Mouse (Mus musculus): ENCODE results near the gene Qars.

The Qars gene

DNA sequence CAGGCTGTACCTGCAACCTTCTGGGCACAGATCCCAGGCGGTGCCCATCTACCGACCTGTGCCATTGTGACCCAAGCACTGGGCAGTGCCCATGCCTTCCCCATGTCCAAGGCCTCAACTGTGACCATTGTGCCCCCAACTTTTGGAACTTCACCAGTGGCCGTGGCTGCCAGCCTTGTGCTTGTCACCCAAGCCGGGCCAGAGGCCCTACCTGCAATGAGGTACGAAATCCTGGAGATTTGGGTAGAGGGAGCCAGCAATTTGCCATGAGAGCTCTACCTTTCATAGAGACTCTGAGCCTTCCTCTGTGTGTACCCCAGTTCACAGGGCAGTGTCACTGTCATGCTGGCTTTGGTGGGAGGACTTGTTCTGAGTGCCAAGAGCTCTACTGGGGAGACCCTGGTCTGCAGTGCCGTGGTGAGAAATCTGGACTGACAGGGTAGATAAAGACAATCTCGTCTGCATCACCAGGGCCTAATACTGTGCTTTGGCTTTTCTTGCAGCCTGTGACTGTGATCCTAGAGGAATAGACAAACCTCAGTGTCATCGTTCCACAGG, 20.5 kb upstream of the Qars start:
- no peak for DNase-seq (ENCODE audit: low spot score)

DNA sequence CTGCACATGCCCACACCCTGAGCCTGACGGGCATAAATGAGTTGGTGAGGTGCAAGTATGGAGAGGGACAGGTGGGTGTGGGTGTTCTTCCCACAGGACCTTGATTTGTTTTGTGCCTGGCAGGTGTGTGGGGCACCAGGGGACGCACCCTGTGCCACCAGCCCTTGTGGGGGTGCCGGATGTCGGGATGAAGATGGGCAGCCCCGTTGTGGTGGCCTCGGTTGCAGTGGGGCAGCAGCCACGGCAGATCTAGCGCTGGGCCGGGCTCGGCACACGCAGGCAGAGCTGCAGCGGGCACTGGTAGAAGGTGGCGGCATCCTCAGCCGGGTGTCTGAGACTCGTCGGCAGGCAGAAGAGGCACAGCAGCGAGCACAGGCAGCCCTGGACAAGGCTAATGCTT, 19.1 kb upstream of the Qars start:
- no peak for DNase-seq (ENCODE audit: low spot score)

DNA sequence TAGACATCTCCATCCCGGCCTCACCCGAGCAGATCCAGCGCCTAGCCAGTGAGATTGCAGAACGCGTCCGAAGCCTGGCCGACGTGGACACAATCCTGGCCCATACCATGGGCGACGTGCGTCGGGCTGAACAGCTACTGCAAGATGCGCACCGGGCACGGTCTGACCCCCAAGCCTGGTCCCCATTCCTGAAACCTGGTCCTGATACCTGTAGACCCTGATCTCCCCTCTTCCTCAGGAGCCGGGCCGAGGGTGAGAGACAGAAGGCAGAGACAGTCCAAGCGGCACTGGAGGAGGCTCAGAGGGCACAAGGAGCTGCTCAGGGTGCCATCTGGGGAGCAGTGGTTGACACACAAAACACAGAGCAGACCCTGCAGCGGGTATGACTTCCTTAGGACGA, 18.3 kb upstream of the Qars start:
- DNase-seq (ENCODE audit: low spot score) = no peak

DNA sequence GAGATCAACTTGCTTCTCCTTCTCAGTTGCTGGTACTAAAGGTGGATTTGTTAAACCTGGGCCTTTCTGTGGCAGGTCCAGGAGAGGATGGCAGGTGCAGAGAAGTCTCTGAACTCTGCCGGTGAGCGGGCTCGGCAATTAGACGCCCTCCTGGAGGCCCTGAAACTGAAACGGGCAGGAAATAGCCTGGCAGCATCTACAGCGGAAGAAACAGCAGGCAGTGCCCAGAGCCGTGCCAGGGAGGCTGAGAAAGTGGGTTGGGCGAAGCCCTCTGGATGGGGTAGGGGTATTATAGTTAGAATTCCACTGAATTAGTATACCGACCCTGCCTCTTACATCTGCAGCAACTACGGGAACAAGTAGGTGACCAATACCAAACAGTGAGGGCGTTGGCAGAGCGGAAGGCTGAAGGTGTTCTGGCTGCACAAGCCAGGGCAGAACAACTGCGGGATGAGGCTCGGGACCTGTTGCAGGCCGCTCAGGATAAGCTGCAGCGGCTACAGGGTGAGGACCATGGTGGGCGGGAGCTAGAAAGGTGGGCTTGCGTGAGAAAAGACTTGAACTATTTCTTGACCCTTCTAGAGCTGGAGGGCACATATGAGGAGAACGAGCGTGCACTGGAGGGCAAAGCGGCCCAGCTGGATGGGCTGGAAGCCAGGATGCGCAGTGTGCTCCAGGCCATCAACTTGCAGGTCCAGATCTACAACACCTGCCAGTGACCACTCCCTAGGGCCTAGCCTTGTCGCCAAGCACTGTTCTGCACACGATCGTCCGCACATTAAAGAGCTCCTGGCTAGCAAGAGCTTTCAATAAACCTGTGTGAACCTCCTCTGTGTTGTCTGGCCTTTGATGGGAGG, 17.6 kb upstream of the Qars start:
- DNase-seq (ENCODE audit: low spot score) = no peak

- DNase-seq (ENCODE audit: low spot score) = peak; percentile 97
These were observed 16.8 kb upstream of the Qars start, which contains the start of gene Usp19 for GRCm38 (mm10) chr9:108490559-108491285. Usp19 (plus strand) TSS chr9:108490602.

GRCm38 (mm10) chr9:108491286-108491580, 16.3 kb upstream of the Qars start:
- DNase-seq (ENCODE audit: low spot score) = no peak

DNA sequence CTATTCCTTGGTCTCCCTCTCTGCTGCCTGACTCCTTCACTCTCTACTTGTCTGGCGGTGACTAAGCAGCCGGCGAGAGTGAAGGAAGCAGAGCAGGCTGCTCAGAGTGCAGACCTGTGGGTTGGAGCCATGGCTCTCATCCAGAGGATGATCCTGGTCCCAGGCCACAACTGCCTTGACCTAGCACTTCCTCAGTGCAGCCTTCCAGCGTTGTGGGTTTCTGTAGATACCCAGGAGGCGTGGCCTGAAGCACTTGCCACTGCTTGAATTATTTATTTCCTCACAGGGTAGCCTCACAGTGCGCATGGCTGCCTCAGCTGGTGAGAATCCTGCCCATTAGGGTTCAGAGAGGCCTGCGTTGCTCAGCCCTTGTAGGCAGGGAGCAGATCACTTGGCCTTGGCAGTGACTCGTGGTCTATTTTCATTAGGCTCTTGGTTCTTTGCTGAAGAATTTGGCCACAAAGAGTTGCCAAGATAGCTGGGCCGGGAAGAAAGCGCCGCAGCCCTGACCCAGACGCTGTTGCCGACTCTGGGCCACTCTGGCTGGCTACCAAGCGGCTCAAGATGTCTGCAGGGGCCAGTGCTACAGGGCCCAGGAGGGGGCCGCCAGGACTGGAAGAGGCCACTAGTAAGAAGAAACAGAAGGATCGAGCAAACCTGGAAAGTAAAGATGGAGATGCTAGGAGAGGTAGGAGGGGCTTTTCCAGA, 15.3 kb upstream of the Qars start:
- DNase-seq (ENCODE audit: low spot score) = peak; percentile 26

- DNase-seq (ENCODE audit: low spot score) = no peak
These were observed 14.3 kb upstream of the Qars start for GRCm38 (mm10) chr9:108493246-108493645.

DNA sequence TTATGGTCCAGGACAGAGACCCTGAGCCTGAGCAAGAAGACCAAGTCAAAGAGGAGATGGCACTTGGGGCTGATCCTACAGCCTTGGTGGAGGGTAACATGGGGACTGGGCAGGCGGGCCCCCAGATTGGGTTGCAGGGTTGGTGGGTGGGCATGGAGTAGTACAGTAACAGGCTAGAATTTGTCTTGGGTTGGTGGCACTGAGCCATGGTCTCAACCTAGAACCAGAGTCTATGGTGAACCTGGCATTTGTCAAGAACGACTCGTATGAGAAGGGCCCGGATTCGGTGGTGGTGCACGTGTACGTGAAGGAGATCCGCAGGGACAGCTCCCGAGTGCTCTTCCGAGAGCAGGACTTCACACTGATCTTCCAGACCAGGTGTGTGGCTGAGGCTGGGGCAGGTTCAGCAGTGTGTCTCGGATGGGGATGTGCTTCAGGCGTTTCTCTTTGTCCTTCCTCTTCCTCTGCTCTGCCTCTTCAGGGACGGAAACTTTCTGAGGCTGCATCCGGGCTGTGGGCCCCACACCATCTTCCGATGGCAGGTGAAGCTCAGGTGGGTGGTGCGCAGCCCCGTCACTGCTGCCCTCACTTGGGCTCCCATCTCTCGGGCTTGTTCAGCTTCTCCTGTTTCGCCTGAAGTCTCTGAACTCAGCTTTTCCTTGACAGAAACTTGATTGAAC, 13.2 kb upstream of the Qars start:
- DNase-seq (ENCODE audit: low spot score) = no peak

DNA sequence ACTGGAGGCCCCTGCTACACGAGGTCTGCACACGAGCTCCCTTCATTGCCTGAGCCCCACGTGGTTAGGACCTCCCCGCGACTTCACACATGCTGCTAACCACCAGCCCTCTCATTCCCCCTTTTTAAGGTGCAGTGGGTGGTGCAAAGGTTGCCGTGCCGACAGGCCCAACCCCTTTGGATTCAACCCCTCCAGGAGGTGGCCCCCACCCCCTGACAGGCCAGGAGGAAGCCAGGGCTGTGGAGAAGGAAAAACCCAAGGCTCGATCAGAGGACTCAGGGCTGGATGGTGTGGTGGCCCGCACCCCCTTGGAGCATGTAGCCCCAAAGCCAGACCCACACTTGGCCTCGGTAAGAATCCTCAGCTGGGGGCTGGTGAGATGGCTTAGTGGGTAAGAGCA, 12.6 kb upstream of the Qars start:
- DNase-seq (ENCODE audit: low spot score) = no peak

- no peak for DNase-seq (ENCODE audit: low spot score)
These were observed 8.3 kb upstream of the Qars start for GRCm38 (mm10) chr9:108499231-108499630.

DNA sequence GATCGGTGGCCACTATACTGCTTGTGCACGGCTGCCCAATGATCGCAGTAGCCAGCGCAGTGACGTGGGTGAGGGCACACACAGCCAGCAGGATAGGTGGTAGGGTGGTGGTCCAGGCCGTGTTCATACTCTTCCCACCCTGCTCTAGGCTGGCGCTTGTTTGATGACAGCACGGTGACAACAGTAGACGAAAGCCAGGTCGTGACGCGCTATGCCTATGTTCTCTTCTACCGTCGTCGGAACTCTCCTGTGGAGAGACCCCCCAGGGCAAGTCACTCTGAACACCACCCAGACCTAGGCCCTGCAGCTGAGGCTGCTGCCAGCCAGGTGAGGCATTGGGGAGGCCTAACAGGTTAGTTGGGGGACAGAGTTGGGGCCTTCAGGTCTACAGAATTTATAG, 7.6 kb upstream of the Qars start:
- DNase-seq (ENCODE audit: low spot score) = no peak

DNA sequence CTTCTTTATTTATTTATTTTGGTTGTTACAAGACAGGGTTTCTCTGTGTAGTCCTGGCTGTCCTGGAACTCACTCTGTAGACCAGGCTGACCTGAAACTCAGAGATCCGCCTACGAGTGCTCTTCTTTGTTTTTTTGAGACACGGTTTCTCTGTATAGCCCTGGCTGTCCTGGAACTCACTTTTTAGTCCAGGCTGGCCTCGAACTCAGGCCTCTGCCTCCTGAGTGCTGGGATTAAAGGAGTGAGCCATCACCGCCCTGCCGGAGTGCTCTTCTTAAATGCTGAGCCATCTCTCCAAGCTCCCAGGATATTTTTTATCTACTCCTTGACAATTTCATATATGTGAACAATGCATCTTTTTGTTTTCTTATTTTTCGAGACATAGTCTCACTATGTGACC, 605 bp upstream of the Qars start:
- no peak for DNase-seq (ENCODE audit: low spot score)

DNA sequence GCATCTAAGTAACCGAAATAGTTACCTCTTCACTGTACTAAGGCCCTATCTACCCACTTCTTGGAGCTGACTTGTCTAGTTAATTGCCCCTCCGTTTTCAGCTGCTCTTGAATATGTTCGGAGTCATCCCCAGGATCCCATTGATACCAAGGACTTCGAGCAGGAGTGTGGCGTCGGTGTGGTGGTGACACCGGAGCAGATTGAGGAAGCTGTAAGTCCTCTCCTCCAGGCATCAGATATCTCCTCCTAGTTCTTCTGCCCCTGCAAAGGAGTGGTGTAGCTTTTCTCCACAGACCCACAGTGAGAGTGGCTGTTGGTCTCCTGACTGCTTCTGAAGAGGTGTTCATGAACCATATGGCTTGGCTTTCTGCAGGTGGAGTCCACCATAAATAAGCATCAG, 1.3 kb downstream of the Qars start:
- no peak for DNase-seq (ENCODE audit: low spot score)

DNA sequence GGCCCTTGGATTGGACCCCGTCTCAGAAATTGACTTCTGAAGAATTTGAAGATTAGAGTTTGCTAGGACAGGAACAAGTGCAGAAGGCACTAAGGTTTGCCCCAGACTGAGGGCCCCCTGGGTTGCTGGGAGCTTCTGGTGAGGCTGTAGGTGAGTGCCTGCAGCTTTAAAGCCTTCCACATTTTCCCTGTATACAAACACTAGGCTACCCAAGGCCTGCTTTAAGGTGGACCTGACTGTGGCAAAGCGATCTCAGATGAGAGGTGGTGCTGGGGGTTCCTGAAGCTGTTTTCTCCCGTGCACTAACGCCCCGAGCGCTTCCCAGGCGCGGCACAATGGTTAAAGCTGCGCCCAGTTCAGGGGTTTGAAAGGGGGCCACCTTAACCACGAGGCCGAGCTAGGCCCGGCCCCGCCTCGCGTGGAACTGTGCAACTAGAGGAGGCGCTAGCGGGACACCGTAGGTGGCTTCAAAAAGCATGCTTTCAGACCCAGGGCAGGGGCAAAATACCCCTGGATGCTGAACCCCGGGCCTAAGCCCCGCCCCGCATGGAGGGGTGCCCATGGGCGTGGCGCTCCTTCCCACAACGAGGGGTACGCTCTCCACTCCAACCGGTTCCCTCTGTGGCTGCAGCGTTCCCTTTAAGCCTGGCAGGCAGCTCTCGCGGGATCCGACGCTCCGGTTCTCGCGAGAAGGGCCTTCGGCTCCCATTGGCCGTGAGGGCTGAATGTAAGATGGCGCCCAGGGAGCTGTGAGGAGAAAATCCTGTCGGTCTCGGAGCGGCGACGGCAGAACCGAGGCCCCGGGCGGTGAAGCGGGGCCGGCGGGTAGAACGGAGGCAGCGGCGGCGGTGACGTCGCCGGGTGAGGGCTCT, 9.1 kb downstream of the Qars start, which contains the start of gene Qrich1:
TSS of gene Qrich1 (plus strand) at position 427 of the 872 bp plus-strand sequence.
- DNase-seq (ENCODE audit: low spot score) = peak; percentile 95

- peak; percentile 85 for DNase-seq (ENCODE audit: low spot score)
These were observed 9.9 kb downstream of the Qars start for GRCm38 (mm10) chr9:108517253-108517930.

- DNase-seq (ENCODE audit: low spot score) = peak; percentile 31
These were observed 10.4 kb downstream of the Qars start for GRCm38 (mm10) chr9:108517931-108518332.

DNA sequence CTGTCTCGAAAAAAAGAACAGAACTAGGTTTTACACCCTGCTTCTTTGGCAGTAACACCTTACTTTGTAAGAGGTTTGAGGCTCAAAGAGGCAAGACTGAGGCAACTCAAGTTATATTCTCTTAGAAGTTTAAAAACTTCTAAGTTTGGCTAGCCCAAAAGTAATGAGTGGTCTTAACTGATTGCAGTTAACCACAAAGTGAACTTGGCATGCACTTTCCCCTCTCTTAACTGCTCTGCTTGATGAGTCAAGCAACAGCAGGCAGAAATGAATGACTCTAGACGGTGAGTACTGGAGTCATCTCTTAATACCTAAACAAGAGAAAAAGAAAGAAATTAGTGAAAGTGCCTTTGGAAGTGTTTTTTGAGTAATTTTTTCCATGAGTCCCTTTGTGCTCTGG, 14.1 kb downstream of the Qars start:
- no peak for DNase-seq (ENCODE audit: low spot score)

GRCm38 (mm10) chr9:108523341-108523740, 15.8 kb downstream of the Qars start:
- no peak for DNase-seq (ENCODE audit: low spot score)

DNA sequence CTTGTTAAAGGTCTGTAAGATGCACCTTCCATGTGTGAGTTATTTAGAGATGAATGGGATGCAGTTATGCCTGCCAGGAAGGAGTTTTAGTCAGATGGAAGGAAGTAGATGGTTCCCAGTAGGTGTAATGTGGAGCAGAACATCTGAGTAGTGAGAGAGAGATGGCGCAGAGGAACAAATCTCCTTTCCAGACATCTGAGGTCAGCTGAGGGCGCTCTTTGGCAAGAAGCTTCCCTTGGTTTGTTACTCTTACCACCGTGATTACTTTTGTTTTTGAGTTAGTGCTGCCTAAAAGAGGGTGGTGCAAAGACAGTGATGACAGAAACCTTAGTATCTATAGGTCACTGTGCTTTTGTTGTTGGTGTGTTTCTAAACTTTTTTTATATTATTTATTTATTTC, 17.9 kb downstream of the Qars start:
- no peak for DNase-seq (ENCODE audit: low spot score)

All from urinary bladder, postnatal 14 days (tissue).